In genomic region chr4:47449116-47449515, GRCm38 (mm10) we compare ENCODE assay signal across 21 mouse cellular contexts.
"Had no signal": no experiment of that assay in that cellular context is flagged by ENCODE, and none has a peak within 500 bp of the region (broad histone marks: within the 10 kb centered on the region; RNA-seq: fewer than 3 reads in every experiment).

No protein-coding gene starts in this region.

- H3K9ac ChIP-seq: limb, embryonic 13.5 days; liver, embryonic 14.5 days; liver, postnatal 0 days; lung, embryonic 14.5 days; midbrain, embryonic 12.5 days; neural tube, embryonic 13.5 days; stomach, embryonic 15.5 days had no signal

- H3K36me3 ChIP-seq: limb, embryonic 13.5 days; midbrain, embryonic 12.5 days; neural tube, embryonic 13.5 days; stomach, embryonic 15.5 days had no signal

- H3K27me3 ChIP-seq: midbrain, embryonic 12.5 days; neural tube, embryonic 13.5 days; stomach, embryonic 15.5 days had no signal

- H3K4me3 ChIP-seq: limb, embryonic 13.5 days; midbrain, embryonic 12.5 days; myocyte; neural tube, embryonic 13.5 days; stomach, embryonic 15.5 days had no signal

- H3K4me2 ChIP-seq: limb, embryonic 13.5 days; lung, embryonic 14.5 days; midbrain, embryonic 12.5 days; neural tube, embryonic 13.5 days; stomach, embryonic 15.5 days had no signal

- ATAC-seq: intestine, embryonic 16.5 days; liver, postnatal 0 days; lung, postnatal 0 days; midbrain, embryonic 16.5 days had no signal

- H3K27ac ChIP-seq: limb, embryonic 13.5 days; liver, embryonic 14.5 days; macrophage; midbrain, embryonic 12.5 days; neural tube, embryonic 13.5 days; stomach, embryonic 15.5 days had no signal

- H3K9me3 ChIP-seq: limb, embryonic 13.5 days; midbrain, embryonic 12.5 days; neural tube, embryonic 13.5 days; stomach, embryonic 15.5 days had no signal

- DNase-seq: kidney, adult 18-20 months; kidney, adult 9 months; kidney, postnatal 14 days; kidney, postnatal 4 days; left cerebral cortex, postnatal 4 days; liver, postnatal 0 days; lung, embryonic 14.5 days; retina, postnatal 1 day; right cerebral cortex, postnatal 25 days; spleen, adult 18-20 months; thymus, postnatal 25 days had no signal

- H3K4me1 ChIP-seq: limb, embryonic 13.5 days; stomach, embryonic 15.5 days had no signal
